Mouse (Mus musculus) megakaryocyte, embryonic 14.5 days (primary cell): Measurements from ENCODE around the gene Col9a3. TPM values are rescaled to one million over a fixed set of nuclear protein-coding genes. Genes with fewer than 3 reads are reported as not detected.

Source experiments
- H3K27me3 ChIP-seq: replicated peaks from 2 replicates; pipeline ENCODE3; 2012; ENCODE audit warnings: inconsistent platforms
- H3K36me3 ChIP-seq: replicated peaks from 2 replicates; pipeline ENCODE3; 2012; ENCODE audit warnings: low read length, inconsistent platforms, mixed read lengths
- H3K4me1 ChIP-seq: 2 replicates; pipeline ENCODE4 v1.6.1; 2012; ENCODE audit warnings: inconsistent platforms
- H3K4me3 ChIP-seq: replicated peaks from 2 replicates; pipeline ENCODE3; 2012; ENCODE audit warnings: moderate library complexity, mild to moderate bottlenecking, inconsistent platforms
- H3K9me3 ChIP-seq: 2 replicates; pipeline ENCODE4 v1.6.1; 2012; ENCODE audit warnings: inconsistent platforms
- FLI1 ChIP-seq: IDR thresholded peaks from 2 replicates; pipeline ENCODE4 v1.6.1; 2012; ENCODE audit warnings: low read length, inconsistent platforms, mixed read lengths
- GATA1 ChIP-seq: IDR thresholded peaks from 3 replicates; pipeline ENCODE4 v1.6.1; 2012; ENCODE audit warnings: mixed read lengths, low read length, inconsistent platforms, borderline replicate concordance
- polyA plus RNA-seq: library from polyadenylated mRNA; stranded (reverse); fragments of >175 nt; gene quantifications from 2 replicates; pipeline ENCODE4 v1.2.3, GENCODE M21; 2012; ENCODE audit warnings: low replicate concordance; ENCODE audit not compliant: insufficient read depth

Gene Col9a3
- 1.9 TPM in 1 of 2 replicates, not detected in the other for polyA plus RNA-seq

GRCm38 (mm10) chr2:180597490-180597889, at the start of gene Col9a3:
Gene Col9a3 (plus strand): TSS chr2:180597790.
- H3K9me3 ChIP-seq = no peaks in the 10 kb centered on the region
- H3K27me3 ChIP-seq = peaks cover 52% of the 10 kb centered on the region
- peaks cover 36% of the 10 kb centered on the region for H3K36me3 ChIP-seq
- no peak within 1 kb of the TSS for H3K4me3 ChIP-seq
- peaks cover 7% of the 10 kb centered on the region; the same call in 1 of the 2 replicates for H3K4me1 ChIP-seq
- TF ChIP-seq FLI1 = no peak
- TF ChIP-seq GATA1 = no peak

- H3K36me3 ChIP-seq = no peaks in the 10 kb centered on the region
- TF ChIP-seq FLI1 (no peak), GATA1 (no peak)
- peaks cover 40% of the 10 kb centered on the region for H3K27me3 ChIP-seq
- H3K4me1 ChIP-seq = peaks cover 10% of the 10 kb centered on the region
- H3K4me3 ChIP-seq = no peak overlapping the region
- H3K9me3 ChIP-seq = no peaks in the 10 kb centered on the region
These were observed 45.2 kb upstream of the Col9a3 start for GRCm38 (mm10) chr2:180552340-180552739.

DNA sequence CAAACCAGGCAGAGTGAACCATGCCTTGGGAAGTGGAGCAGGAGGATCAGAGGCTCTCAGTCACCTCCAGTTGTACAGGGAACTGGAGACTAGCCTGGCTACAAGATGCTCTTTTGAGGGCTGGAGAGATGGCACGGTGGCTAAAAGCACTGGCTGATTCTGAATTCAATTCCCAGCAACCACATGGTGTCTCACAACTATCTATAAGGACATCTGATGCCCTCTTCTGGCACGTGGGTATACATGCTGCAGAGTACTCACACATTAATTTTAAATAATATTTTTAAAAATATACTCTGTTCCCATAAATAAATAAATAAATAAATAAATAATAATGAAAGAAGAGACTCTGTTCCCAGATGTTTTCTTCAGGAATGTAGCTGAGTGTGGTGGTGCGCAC, 42.4 kb upstream of the Col9a3 start:
- no peaks in the 10 kb centered on the region for H3K9me3 ChIP-seq
- H3K4me3 ChIP-seq = no peak overlapping the region
- TF ChIP-seq GATA1 (no peak), FLI1 (no peak)
- peaks cover 10% of the 10 kb centered on the region for H3K4me1 ChIP-seq
- no peaks in the 10 kb centered on the region for H3K36me3 ChIP-seq
- peaks cover 30% of the 10 kb centered on the region for H3K27me3 ChIP-seq

DNA sequence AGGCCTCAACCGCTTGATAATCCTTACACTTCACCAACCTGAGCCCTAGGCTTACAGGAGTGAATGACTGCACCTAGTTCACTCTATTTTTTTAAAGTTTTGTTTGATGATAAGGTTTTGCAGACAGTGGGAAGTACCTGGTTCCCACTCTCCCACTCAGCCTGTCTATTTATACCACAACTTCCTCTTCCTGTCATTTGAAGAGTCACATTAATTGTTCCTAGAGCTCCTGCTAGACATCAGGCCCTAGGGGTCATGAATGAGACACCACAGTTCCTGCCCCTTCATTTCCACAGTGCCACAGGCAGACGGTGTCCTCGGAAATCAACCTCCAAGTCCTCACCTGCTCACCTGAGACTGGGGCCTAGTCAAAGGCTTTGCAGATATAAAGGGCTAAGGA, 41.1 kb upstream of the Col9a3 start:
- Histone ChIP-seq H3K9me3 (no peaks in the 10 kb centered on the region), H3K27me3 (peaks cover 19% of the 10 kb centered on the region), H3K36me3 (no peaks in the 10 kb centered on the region), H3K4me1 (peaks cover 10% of the 10 kb centered on the region), H3K4me3 (no peak overlapping the region)
- TF ChIP-seq GATA1 (no peak), FLI1 (no peak)

DNA sequence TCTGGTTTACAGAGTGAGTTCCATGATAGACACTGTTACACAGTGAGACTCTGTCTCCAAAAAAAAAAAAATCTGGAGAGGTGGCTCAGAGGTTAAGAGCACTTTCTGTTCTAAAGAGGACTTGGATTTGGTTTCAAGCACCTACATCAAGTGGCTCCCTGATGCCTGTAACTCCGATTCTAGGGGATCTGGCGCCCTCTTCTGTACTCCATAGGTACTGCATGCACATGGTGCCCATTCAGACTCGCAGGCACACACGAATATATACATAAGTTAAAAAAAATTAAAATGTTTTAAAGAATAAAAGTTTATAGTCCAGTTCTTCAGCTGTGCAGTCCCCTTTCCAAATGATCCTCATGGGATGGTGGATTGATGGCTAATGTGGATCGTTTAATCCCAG, 37.3 kb upstream of the Col9a3 start:
- H3K9me3 ChIP-seq = no peaks in the 10 kb centered on the region
- no peak overlapping the region for H3K4me3 ChIP-seq
- no peaks in the 10 kb centered on the region for H3K36me3 ChIP-seq
- H3K27me3 ChIP-seq = peaks cover 32% of the 10 kb centered on the region
- TF ChIP-seq GATA1 (no peak), FLI1 (no peak)
- peaks cover 25% of the 10 kb centered on the region for H3K4me1 ChIP-seq

- TF ChIP-seq GATA1 = no peak
- no peak for TF ChIP-seq FLI1
- H3K4me3 ChIP-seq = no peak overlapping the region
- peaks cover 35% of the 10 kb centered on the region for H3K27me3 ChIP-seq
- H3K4me1 ChIP-seq = peaks cover 15% of the 10 kb centered on the region
- no peaks in the 10 kb centered on the region for H3K36me3 ChIP-seq
- no peaks in the 10 kb centered on the region for H3K9me3 ChIP-seq
These were observed 35.4 kb upstream of the Col9a3 start for GRCm38 (mm10) chr2:180562146-180562545.

DNA sequence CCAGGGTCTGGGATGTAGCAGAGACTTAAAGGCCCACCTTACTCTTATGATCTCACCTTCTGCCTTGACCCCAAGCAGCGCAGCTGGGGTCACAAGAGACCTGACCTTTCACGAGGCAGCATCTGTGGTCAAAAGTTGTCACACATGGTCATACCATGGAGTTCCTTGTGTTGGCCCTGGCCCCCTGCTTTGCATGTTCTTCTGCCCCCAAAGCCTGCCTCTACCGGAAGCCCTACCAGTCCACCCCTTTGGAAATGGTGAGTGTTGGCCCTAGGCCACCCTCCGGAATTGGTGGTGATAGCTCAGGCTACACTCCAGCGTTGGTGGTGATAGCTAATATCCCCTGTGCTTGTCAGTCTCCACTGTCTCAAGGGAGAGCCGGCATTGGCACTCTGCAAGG, 34.3 kb upstream of the Col9a3 start:
- no peak overlapping the region for H3K4me3 ChIP-seq
- no peaks in the 10 kb centered on the region for H3K36me3 ChIP-seq
- H3K9me3 ChIP-seq = no peaks in the 10 kb centered on the region
- TF ChIP-seq FLI1 = no peak
- TF ChIP-seq GATA1 = no peak
- peaks cover 15% of the 10 kb centered on the region for H3K4me1 ChIP-seq
- peaks cover 38% of the 10 kb centered on the region for H3K27me3 ChIP-seq

- peaks cover 15% of the 10 kb centered on the region for H3K4me1 ChIP-seq
- H3K4me3 ChIP-seq = peak overlapping the region; percentile 1
- no peaks in the 10 kb centered on the region for H3K9me3 ChIP-seq
- TF ChIP-seq FLI1 (no peak), GATA1 (no peak)
- no peaks in the 10 kb centered on the region for H3K36me3 ChIP-seq
- peaks cover 44% of the 10 kb centered on the region for H3K27me3 ChIP-seq
These were observed 33.7 kb upstream of the Col9a3 start for GRCm38 (mm10) chr2:180563841-180564240.

DNA sequence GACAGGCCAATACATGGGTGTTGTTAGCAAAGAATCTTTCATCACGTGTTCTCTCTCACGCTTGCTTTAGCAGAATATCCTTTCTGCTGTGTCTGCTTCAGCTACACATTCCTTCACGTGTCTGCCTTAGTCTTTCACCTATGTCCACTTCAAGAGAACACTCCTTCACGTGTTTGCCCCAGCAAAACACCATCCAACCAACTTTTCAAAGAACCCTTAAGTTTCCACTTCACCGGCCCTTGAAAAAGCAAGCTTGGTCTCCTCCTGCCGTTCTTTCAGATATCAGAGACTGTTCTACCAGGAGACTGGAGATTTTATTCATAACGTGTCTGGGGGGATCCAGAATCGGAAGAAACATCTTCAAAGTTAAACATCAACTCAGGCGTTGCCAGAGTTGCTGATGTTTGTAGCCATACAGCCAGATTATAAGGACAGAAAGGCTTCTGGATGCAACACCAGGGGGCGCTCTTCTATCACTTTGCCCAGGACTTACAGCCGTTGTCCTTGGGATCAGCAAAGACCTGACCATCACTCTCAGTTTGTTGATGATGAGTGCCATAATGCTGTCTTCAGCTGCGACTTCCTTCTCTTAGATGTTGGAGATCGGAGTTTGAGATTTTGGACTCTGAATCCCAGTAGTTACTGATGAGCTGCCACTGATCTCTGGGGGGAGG, 31.2 kb upstream of the Col9a3 start:
- TF ChIP-seq FLI1 (no peak), GATA1 (no peak)
- Histone ChIP-seq H3K4me1 (peaks cover 15% of the 10 kb centered on the region), H3K4me3 (no peak overlapping the region), H3K9me3 (no peaks in the 10 kb centered on the region), H3K36me3 (no peaks in the 10 kb centered on the region), H3K27me3 (peaks cover 63% of the 10 kb centered on the region)

DNA sequence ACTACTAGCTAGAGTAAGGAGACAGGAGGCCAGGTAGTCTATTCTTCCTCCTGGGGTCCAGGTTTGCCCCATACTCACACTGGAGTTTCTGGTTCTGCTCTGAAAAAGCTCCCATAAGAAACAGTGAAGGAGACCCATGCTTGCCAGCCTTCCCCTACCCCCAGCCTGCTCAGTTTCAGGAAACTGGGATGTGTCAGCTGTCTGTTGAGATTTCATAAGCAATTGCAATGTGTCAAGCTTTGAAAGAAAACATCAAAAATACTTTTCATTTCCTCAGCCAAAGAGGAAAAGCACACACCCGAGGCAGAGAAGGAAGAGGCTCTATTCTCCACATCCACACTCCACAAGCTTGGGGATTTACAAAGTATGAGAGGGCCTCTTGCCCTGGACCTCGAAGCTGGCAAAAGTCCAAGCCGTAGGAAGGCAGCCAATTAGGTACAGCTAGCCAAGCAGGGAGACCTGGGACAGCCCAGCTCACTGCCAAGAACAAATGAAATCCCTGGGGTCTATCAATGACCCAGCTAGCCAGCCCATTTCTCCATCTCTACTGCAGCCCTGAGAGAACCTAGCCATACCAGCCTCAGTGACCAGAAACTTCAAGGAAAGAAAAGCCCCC, 28.5 kb upstream of the Col9a3 start:
- peaks cover 47% of the 10 kb centered on the region for H3K27me3 ChIP-seq
- H3K9me3 ChIP-seq = peaks cover 15% of the 10 kb centered on the region
- H3K36me3 ChIP-seq = no peaks in the 10 kb centered on the region
- H3K4me1 ChIP-seq = peaks cover under 1% of the 10 kb centered on the region; the same call in 1 of the 2 replicates
- no peak overlapping the region for H3K4me3 ChIP-seq
- TF ChIP-seq GATA1 = no peak

DNA sequence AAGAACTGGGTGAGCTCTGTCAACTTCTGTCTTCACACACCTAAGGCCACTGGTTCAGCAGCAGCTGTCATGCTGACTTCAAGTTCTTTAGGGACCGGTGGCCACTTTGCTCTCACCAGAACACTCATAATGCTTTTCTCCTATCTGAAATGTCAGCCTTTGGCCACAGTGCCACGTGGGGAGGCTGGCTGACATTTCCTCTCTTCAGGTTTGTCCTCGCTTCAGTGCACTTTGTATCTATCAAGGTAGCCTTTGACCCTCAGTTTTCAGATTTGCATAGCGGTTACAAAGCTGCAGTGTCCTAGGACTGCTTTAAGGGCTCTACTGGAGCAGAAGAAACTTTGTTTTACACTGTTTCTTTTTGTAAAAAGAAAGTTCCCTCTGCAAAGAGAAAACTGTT, 21.1 kb upstream of the Col9a3 start:
- no peaks in the 10 kb centered on the region for H3K36me3 ChIP-seq
- TF ChIP-seq FLI1 (no peak), GATA1 (no peak)
- H3K4me1 ChIP-seq = peaks cover 29% of the 10 kb centered on the region
- peaks cover 15% of the 10 kb centered on the region for H3K9me3 ChIP-seq
- H3K4me3 ChIP-seq = no peak overlapping the region
- peaks cover 27% of the 10 kb centered on the region for H3K27me3 ChIP-seq
